ENCODE assay signal across 10 mouse cellular contexts in genomic region chr8:64880619-64881200, GRCm38 (mm10). TPM values are rescaled to one million over a fixed set of nuclear protein-coding genes. Genes with fewer than 3 reads are reported as not detected.
DNase-seq lines count a peak whose midpoint lies in the region; ATAC-seq and TF ChIP-seq lines count a peak whose summit lies in the region.
"Had no signal": no experiment of that assay in that cellular context is flagged by ENCODE, and none has a peak within 500 bp of the region (broad histone marks: within the 10 kb centered on the region; RNA-seq: fewer than 3 reads in every experiment).

No protein-coding gene starts in this region.

- H3K27ac ChIP-seq in kidney, embryonic 14.5 days (ENCODE audit: low read depth, low read length): no peak overlapping the region
- H3K27ac ChIP-seq: embryonic facial prominence, embryonic 12.5 days; liver, embryonic 15.5 days had no signal

- no peak for TF ChIP-seq CTCF in lung, adult 2 months (IDR thresholded peaks at IDR 0.05; ENCODE audit: insufficient read depth, low read length)

- TF ChIP-seq POLR2A in lung, adult 2 months (IDR thresholded peaks at IDR 0.05; ENCODE audit: borderline replicate concordance, extremely low read depth, low read depth, low read length): no peak

- no peaks in the 10 kb centered on the region for H3K4me1 ChIP-seq in kidney, embryonic 14.5 days (ENCODE audit: control insufficient read depth, insufficient read depth, low read length)
- H3K4me1 ChIP-seq in lung, adult 2 months (ENCODE audit: control insufficient read depth, insufficient read depth, low read length): no peaks in the 10 kb centered on the region
- H3K4me1 ChIP-seq: embryonic facial prominence, embryonic 12.5 days; liver, embryonic 15.5 days had no signal

- no peak overlapping the region for H3K9ac ChIP-seq in kidney, embryonic 14.5 days (ENCODE audit: low read depth, low read length)
- H3K9ac ChIP-seq: embryonic facial prominence, embryonic 12.5 days; liver, embryonic 15.5 days had no signal

- 37% methylated on average over 13 of the region's 13 CpGs for WGBS in kidney, embryonic 14.5 days
- 21% methylated on average over 13 of the region's 13 CpGs for WGBS in lung, adult 2 months

- no peaks in the 10 kb centered on the region for H3K27me3 ChIP-seq in kidney, embryonic 14.5 days (ENCODE audit: control insufficient read depth, insufficient read depth, low read length)
- H3K27me3 ChIP-seq: embryonic facial prominence, embryonic 12.5 days; liver, embryonic 15.5 days had no signal

- H3K9me3 ChIP-seq in kidney, embryonic 14.5 days (ENCODE audit: control insufficient read depth, low read length): no peaks in the 10 kb centered on the region
- H3K9me3 ChIP-seq: liver, embryonic 15.5 days had no signal

- no peaks in the 10 kb centered on the region for H3K36me3 ChIP-seq in kidney, embryonic 14.5 days (ENCODE audit: control insufficient read depth, insufficient read depth, low read length)
- H3K36me3 ChIP-seq: embryonic facial prominence, embryonic 12.5 days; liver, embryonic 15.5 days had no signal

- no peak for ATAC-seq in kidney, embryonic 14.5 days (ENCODE audit: low FRiP score, low TSS enrichment)

- no peak overlapping the region for H3K4me2 ChIP-seq in kidney, embryonic 14.5 days (replicated peaks; ENCODE audit: low read depth, low read length)
- H3K4me2 ChIP-seq: embryonic facial prominence, embryonic 12.5 days; liver, embryonic 15.5 days had no signal

- DNase-seq in kidney, adult 11 months: peak; percentile 39
- peak; percentile 44 to 50 for DNase-seq in cerebellum, postnatal 14 days
- DNase-seq in heart, postnatal 25 days (ENCODE audit: low spot score): peak; percentile 32
- peak; percentile 20 for DNase-seq in lung, adult 2 months
- DNase-seq in spleen, postnatal 14 days (ENCODE audit: low spot score in 2 of 2): no peak
- DNase-seq in thymus, postnatal 0 days (ENCODE audit: low spot score): no peak
- DNase-seq in frontal cortex, postnatal 10 days (ENCODE audit: low spot score in 2 of 2): no peak

- H3K4me3 ChIP-seq in kidney, embryonic 14.5 days (ENCODE audit: low read length): no peak overlapping the region
- no peak overlapping the region for H3K4me3 ChIP-seq in lung, adult 2 months (replicated peaks; ENCODE audit: extremely low read depth, low read depth, low read length)
- H3K4me3 ChIP-seq: embryonic facial prominence, embryonic 12.5 days; liver, embryonic 15.5 days had no signal

- intact Hi-C loops in heart, postnatal 25 days (cut with DNase I): loop anchor here (2.0 kb wide), 1 partner anchor 30 kb away; the partner anchor contains the start of gene Klhl2

RNA-seq across cellular contexts. Expression of gene Klhl2, which starts 30.9 kb away (rescaled TPM):
- 10.8 and 15.5 TPM in 2 replicates for polyA plus RNA-seq in kidney, embryonic 14.5 days (2014; fragmentation: Nextera tagmentation; extraction: Ambion mirVana)
- 10 to 100 TPM; 11.4 to 13.1 TPM for total RNA-seq in heart, postnatal 25 days (2021)
- 11.7 and 13.7 TPM in 2 replicates for polyA plus RNA-seq in lung, adult 2 months (2012; rRNA removed)
- 8.1 and 8.4 TPM in 2 replicates for polyA plus RNA-seq in thymus, postnatal 0 days (2015; fragmentation: Nextera tagmentation; extraction: Ambion mirVana)

Comparison
In these comparisons a context has a peak if more than half of its experiments do, and no peak if none do; other contexts are left out.
1. DNase-seq: peak in kidney, adult 11 months (single experiment), cerebellum, postnatal 14 days (2 of 2), heart, postnatal 25 days (single experiment) and lung, adult 2 months (single experiment); none in spleen, postnatal 14 days (0 of 2), thymus, postnatal 0 days (single experiment) and frontal cortex, postnatal 10 days (0 of 2).